Mouse (Mus musculus): ENCODE measurements around the gene Btbd3. TPM values are rescaled to one million over a fixed set of nuclear protein-coding genes. Genes with fewer than 3 reads are reported as not detected.

Gene Btbd3
- polyA plus RNA-seq, 1 experiment from 2014 or later = 8.1 TPM

- 64% methylated on average over 11 of the region's 11 CpGs for WGBS
Measured at GRCm38 (mm10) chr2:138262885-138263284, 6.5 kb downstream of the Btbd3 start.

GRCm38 (mm10) chr2:138265356-138266005 lies 9.1 kb downstream of the Btbd3 start:
- Histone ChIP-seq H3K4me1 (replicated peaks) (peaks cover 57% of the 10 kb centered on the region), H3K36me3 (no peaks in the 10 kb centered on the region), H3K4me3 (no peak overlapping the region), H3K4me2 (peak overlapping the region; percentile 29), H3K27me3 (replicated peaks) (no peaks in the 10 kb centered on the region), H3K9me3 (replicated peaks) (no peaks in the 10 kb centered on the region; the same call in 1 of the 2 replicates), H3K9ac (no peak overlapping the region), H3K27ac (ENCODE audit: poor library complexity, severe bottlenecking) (peak overlapping the region; percentile 69)
- WGBS = 16% methylated on average over 13 of the region's 13 CpGs
- peak; percentile 58 for ATAC-seq (ENCODE audit: insufficient number of reproducible peaks, low FRiP score)

More at GRCm38 (mm10) chr2:138262885-138263284, 6.5 kb downstream of the Btbd3 start:
- H3K27me3 ChIP-seq (replicated peaks) = no peaks in the 10 kb centered on the region
- ATAC-seq (ENCODE audit: insufficient number of reproducible peaks, low FRiP score) = no peak
- H3K36me3 ChIP-seq = no peaks in the 10 kb centered on the region
- no peak overlapping the region for H3K4me3 ChIP-seq
- H3K9me3 ChIP-seq (replicated peaks) = no peaks in the 10 kb centered on the region
- peak overlapping the region; percentile 32; the same call in 1 of the 2 replicates for H3K27ac ChIP-seq (ENCODE audit: poor library complexity, severe bottlenecking)
- peaks cover 56% of the 10 kb centered on the region for H3K4me1 ChIP-seq (replicated peaks)
- no peak overlapping the region for H3K4me2 ChIP-seq
- H3K9ac ChIP-seq = no peak overlapping the region

DNA sequence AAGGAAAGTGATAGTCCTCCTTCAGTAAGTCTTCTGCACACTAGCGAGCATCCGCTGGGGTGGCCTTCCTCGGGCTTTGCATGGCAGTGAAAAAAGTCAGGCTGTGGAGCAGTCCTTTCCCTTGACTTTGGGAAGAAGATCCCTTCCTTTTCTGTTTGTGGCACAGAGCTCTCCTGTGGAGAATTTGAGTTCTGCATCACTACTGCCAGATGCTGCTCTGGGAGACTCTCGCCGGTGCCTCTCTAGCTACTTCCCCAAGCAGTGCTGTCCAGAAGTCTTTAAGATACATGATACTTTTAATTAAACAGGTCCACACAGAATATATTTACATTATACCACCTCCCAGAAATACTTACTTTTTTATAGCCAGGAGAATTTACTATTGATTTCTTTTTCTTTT lies 10.3 kb downstream of the Btbd3 start:
- no peaks in the 10 kb centered on the region for H3K27me3 ChIP-seq (replicated peaks)
- WGBS = 68% methylated on average over 5 of the region's 5 CpGs
- no peak overlapping the region for H3K9ac ChIP-seq
- H3K4me1 ChIP-seq (replicated peaks) = peaks cover 47% of the 10 kb centered on the region
- H3K4me3 ChIP-seq = no peak overlapping the region
- H3K9me3 ChIP-seq (replicated peaks) = no peaks in the 10 kb centered on the region; the same call in 1 of the 2 replicates
- ATAC-seq (ENCODE audit: insufficient number of reproducible peaks, low FRiP score) = no peak
- no peaks in the 10 kb centered on the region for H3K36me3 ChIP-seq
- H3K27ac ChIP-seq (ENCODE audit: poor library complexity, severe bottlenecking) = no peak overlapping the region
- no peak overlapping the region for H3K4me2 ChIP-seq

DNA sequence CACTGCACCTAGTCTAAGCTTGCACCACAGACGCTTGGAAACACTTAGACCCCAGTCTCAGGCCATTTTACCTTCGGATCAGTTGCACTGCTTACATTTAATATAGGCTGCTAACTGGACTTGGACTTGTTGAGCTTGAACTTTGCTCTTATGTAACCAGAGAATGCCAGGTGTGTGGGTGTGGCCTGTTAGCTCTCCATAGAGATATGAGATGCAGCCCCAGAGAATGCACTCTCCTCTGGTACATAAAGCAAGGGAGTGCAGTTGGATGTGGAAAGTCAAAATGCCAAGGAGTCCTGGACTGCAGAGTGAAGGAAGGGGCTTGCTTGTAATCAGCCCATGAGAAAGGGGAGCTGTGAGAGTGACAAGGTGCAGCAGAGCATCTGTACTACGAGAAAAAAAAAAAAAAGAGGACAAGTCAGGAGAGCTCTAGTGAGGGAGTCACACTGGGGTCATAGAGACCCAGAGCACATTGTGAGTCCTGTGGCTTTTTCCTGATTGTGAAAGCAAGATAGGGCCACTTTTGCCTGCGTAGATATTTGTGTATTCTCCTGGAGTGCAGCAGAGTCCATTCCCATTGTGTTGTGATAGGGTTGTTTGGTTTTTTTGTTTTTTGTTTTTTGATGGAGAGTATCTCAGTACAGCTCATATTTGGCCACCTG lies 11.6 kb downstream of the Btbd3 start:
- H3K9ac ChIP-seq = no peak overlapping the region
- H3K4me2 ChIP-seq = no peak overlapping the region
- ATAC-seq (ENCODE audit: insufficient number of reproducible peaks, low FRiP score) = 0 out of 2 replicates have a peak, but pooled peaks have one; percentile 22
- no peak overlapping the region for H3K4me3 ChIP-seq
- H3K4me1 ChIP-seq (replicated peaks) = peaks cover 43% of the 10 kb centered on the region
- H3K36me3 ChIP-seq = no peaks in the 10 kb centered on the region
- H3K27me3 ChIP-seq (replicated peaks) = no peaks in the 10 kb centered on the region
- no peaks in the 10 kb centered on the region; the same call in 1 of the 2 replicates for H3K9me3 ChIP-seq (replicated peaks)
- no peak overlapping the region for H3K27ac ChIP-seq (ENCODE audit: poor library complexity, severe bottlenecking)
- WGBS = 40% methylated on average over 4 of the region's 4 CpGs

- no peak overlapping the region for H3K4me3 ChIP-seq
- no peak overlapping the region for H3K9ac ChIP-seq
- no peak overlapping the region for H3K27ac ChIP-seq (ENCODE audit: poor library complexity, severe bottlenecking)
- H3K4me1 ChIP-seq (replicated peaks) = peaks cover 48% of the 10 kb centered on the region
- H3K27me3 ChIP-seq (replicated peaks) = no peaks in the 10 kb centered on the region
- ATAC-seq (ENCODE audit: insufficient number of reproducible peaks, low FRiP score) = no peak
- no peaks in the 10 kb centered on the region; the same call in 1 of the 2 replicates for H3K9me3 ChIP-seq (replicated peaks)
- H3K4me2 ChIP-seq = no peak overlapping the region
- H3K36me3 ChIP-seq = no peaks in the 10 kb centered on the region
Measured at GRCm38 (mm10) chr2:138269330-138269729, 13.0 kb downstream of the Btbd3 start.

DNA sequence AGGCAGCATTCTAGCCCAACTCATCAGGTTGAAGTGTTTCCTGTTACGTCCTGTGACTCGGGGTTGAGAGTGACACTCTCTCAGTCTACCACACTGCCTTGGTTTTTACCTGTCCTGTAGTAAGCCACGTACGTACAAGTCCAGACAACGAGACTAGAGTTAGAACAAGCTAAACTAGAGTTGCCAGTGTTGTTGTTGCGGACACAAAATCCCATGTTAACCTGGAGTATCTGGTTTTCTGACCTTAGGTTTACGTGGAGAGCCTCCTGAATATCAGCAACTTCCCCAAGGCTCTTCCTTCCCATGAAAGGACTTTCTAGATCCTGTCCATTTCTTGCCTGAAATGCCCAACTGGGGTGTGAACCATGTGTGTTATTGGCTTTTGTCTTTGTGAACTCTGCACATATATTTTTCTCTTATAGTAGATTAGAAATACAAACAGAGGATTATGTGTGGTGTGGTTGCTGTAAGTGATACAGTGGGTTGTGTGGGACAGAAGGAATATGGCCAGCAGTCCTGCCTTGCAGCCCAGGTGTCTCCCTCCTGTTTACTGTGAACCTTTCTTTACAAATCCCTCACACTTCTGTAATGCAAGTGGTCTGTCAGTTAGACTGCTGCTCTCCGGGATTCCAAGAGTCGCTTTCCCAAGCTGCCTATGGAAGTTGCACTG lies 17.2 kb downstream of the Btbd3 start:
- peaks cover 40% of the 10 kb centered on the region for H3K4me1 ChIP-seq (replicated peaks)
- H3K9ac ChIP-seq = no peak overlapping the region
- no peak overlapping the region for H3K4me2 ChIP-seq
- H3K27me3 ChIP-seq (replicated peaks) = no peaks in the 10 kb centered on the region
- H3K27ac ChIP-seq (ENCODE audit: poor library complexity, severe bottlenecking) = no peak overlapping the region
- 70% methylated on average over 9 of the region's 9 CpGs for WGBS
- no peak for ATAC-seq (ENCODE audit: insufficient number of reproducible peaks, low FRiP score)
- no peaks in the 10 kb centered on the region for H3K36me3 ChIP-seq
- no peaks in the 10 kb centered on the region; the same call in 1 of the 2 replicates for H3K9me3 ChIP-seq (replicated peaks)
- no peak overlapping the region for H3K4me3 ChIP-seq

DNA sequence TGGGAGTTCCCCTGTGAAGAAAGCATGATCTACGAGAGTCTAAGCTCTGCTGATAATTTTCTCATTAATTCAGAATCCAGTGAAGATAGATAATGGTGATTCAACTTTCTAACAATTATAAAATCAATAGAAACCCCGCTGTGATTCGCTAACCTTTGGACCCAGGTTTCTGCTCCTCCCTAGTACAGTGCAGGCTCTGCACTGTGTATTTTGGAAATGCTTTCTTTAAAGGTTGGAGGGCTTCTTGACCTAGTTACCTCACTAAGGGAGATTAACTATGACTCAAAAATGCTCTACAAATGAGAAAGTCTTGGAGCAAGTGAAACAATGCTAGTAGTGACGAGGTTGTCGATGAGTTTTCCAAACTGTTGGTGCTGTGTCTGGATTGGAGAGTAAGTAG lies 17.7 kb downstream of the Btbd3 start:
- no peaks in the 10 kb centered on the region for H3K36me3 ChIP-seq
- no peak overlapping the region for H3K4me3 ChIP-seq
- no peak overlapping the region for H3K4me2 ChIP-seq
- H3K27ac ChIP-seq (ENCODE audit: poor library complexity, severe bottlenecking) = no peak overlapping the region
- H3K9me3 ChIP-seq (replicated peaks) = no peaks in the 10 kb centered on the region; the same call in 1 of the 2 replicates
- H3K9ac ChIP-seq = no peak overlapping the region
- WGBS = 85% methylated on average over 5 of the region's 5 CpGs
- peaks cover 44% of the 10 kb centered on the region for H3K4me1 ChIP-seq (replicated peaks)
- no peak for ATAC-seq (ENCODE audit: insufficient number of reproducible peaks, low FRiP score)
- H3K27me3 ChIP-seq (replicated peaks) = no peaks in the 10 kb centered on the region

GRCm38 (mm10) chr2:138277842-138278691 lies 21.7 kb downstream of the Btbd3 start:
- peak; percentile 89 for ATAC-seq (ENCODE audit: insufficient number of reproducible peaks, low FRiP score)
- Histone ChIP-seq H3K9ac (peak overlapping the region; percentile 54), H3K9me3 (replicated peaks) (no peaks in the 10 kb centered on the region), H3K4me2 (peak overlapping the region; percentile 74), H3K27me3 (replicated peaks) (no peaks in the 10 kb centered on the region), H3K36me3 (peaks cover 7% of the 10 kb centered on the region; the same call in 1 of the 2 replicates), H3K4me1 (replicated peaks) (peaks cover 52% of the 10 kb centered on the region), H3K27ac (ENCODE audit: poor library complexity, severe bottlenecking) (peak overlapping the region; percentile 73), H3K4me3 (peak overlapping the region; percentile 38)
- 16% methylated on average over 17 of the region's 17 CpGs for WGBS

- peaks cover 44% of the 10 kb centered on the region for H3K4me1 ChIP-seq (replicated peaks)
- H3K9me3 ChIP-seq (replicated peaks) = no peaks in the 10 kb centered on the region
- peak overlapping the region; percentile 73 for H3K27ac ChIP-seq (ENCODE audit: poor library complexity, severe bottlenecking)
- WGBS = 49% methylated on average over 15 of the region's 15 CpGs
- H3K4me3 ChIP-seq = peak overlapping the region; percentile 38
- no peaks in the 10 kb centered on the region for H3K27me3 ChIP-seq (replicated peaks)
- H3K36me3 ChIP-seq = peaks cover 16% of the 10 kb centered on the region
- peak overlapping the region; percentile 54 for H3K9ac ChIP-seq
- peak overlapping the region; percentile 74 for H3K4me2 ChIP-seq
- no peak for ATAC-seq (ENCODE audit: insufficient number of reproducible peaks, low FRiP score)
Measured at GRCm38 (mm10) chr2:138278853-138279640, 22.7 kb downstream of the Btbd3 start.

GRCm38 (mm10) chr2:138279641-138280040 lies 23.3 kb downstream of the Btbd3 start:
- Histone ChIP-seq H3K4me3 (peak overlapping the region; percentile 38), H3K4me1 (replicated peaks) (peaks cover 43% of the 10 kb centered on the region), H3K27me3 (replicated peaks) (no peaks in the 10 kb centered on the region), H3K27ac (ENCODE audit: poor library complexity, severe bottlenecking) (peak overlapping the region; percentile 73), H3K4me2 (peak overlapping the region; percentile 74), H3K9ac (peak overlapping the region; percentile 54; the same call in 1 of the 2 replicates), H3K9me3 (replicated peaks) (no peaks in the 10 kb centered on the region), H3K36me3 (peaks cover 21% of the 10 kb centered on the region)
- 55% methylated on average over 11 of the region's 11 CpGs for WGBS
- no peak for ATAC-seq (ENCODE audit: insufficient number of reproducible peaks, low FRiP score)
